Mouse (Mus musculus): Measurements from ENCODE around the gene 9030025P20Rik.
"Not testable (repeated sequence)": the region's sequence is repeated elsewhere in the genome, so short reads cannot be mapped to it uniquely, and the experiment has no call there.

The 9030025P20Rik gene

DNA sequence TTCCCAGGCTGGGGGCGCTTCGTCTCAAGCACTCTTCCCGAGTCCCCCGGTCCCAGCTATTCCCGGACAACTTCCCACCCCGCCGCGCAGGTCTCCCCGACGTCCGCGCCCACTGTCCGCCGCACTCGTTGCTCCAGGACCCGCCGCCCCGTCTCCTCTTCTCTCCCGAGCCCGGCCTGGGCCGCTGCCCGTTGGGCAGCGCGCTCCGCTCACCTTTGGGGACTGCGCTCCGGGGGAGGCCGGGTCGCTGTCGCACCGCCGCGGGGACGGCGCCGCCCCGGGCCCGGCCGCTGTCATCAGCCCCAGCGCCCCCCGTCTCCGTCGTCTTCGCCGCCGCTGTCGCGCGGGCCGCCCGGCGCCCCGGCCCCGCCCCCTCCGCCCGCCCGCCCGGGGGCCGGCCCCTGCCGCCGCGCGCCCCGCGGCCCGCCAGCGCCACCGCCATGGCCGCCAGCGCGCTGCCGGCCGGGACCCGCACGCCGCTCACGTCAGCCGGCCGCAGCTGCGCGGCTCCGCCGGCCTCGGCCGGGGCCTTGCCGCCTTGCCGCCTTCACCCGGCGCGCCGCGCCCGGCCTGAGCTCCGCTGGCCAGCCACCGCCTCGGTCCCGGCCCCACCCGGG lies 14.4 kb downstream of the 9030025P20Rik start:
- not testable (repeated sequence) for DNase-seq

DNA sequence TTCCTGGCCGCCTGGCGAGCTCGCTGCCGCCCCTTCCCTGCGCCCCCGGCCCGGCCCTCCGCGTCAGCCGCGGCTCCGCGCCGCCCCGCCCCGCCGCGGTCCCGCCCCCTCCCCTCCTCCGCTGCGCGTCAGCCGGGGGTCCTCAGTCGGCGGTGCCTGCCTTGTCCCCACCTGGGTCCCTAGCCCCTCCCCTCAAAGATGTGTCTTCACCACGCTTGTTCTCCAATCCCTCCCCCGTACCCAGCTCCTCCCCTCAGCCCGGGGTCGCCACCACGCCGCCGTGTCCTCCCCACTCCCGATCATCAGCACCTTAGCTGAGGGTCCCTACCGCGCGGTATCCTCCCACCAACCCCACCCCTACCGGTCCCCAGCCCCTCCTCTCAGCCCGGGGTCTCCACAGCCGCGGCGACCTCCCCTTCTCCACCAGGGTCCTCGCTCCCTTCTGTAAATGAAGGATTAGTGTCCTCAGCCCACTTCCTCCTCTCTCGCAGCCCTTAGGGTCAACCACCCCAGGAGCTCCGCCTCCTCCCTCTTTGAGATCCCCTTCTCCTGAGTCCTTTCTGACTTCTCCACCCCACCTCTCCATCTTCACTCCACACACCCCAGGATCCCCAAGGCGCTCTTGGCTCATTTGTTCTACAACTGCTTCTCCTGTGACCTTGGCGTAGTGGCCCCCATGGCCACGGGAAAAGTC lies 15.0 kb downstream of the 9030025P20Rik start:
- DNase-seq, result not testable (repeated sequence)

DNA sequence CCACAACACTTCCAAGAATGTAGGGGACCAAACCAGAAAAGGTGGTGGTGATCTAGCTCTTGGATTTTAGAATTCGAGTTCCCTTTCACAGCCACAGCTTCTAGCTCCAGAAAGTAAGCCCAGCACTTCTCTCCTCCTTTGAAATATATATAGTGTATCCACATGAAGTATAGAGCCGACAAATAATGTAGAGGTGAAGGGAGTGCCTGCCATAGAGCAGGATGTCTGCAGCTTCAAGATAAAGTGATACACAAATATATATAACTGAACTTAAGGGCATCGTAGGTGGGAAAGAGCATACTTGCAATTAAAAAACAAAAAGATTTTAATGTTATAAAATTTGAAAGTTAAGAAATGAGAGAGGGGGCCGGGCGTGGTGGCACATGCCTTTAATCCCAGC lies 15.9 kb downstream of the 9030025P20Rik start:
- DNase-seq, result not testable (repeated sequence)

DNA sequence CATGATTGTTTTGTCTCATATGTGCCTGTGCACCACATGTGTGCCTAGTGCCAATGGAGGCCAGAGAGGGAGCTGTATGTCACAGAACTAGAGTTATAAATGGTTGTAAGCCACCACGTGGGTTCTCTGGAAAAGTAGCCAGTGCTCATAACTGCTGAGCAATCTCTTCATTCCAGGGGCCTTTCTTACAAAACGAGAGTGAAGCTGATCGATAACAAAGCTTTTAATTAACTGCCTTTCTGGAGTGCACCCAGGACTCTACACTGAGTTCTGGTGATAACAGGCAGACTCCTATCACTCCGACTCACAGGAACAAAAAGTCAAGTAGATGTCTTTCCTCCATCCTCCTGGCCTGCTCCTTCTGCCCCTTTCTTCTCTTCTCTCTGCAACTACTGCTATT lies 21.8 kb downstream of the 9030025P20Rik start:
- DNase-seq, result not testable (repeated sequence)

DNA sequence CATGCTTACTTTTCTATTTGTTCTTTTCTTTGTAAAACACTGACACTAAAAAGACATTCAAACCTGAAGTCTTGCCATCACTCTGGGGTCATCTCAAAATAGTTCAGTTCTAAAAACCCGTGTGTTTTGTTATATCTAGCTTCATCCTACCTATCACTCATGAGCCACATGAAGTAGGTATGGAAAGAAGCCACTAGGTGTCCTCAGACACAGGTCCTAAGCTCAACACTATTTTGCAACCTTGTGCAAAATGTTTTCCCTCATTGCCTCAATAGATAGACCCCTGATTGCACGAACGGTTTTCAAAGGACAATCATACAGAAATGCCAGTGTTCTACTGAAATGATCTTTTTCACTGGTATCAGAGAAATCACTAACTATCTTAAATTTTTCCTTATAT lies 30.8 kb downstream of the 9030025P20Rik start:
- not testable (repeated sequence) for DNase-seq

DNA sequence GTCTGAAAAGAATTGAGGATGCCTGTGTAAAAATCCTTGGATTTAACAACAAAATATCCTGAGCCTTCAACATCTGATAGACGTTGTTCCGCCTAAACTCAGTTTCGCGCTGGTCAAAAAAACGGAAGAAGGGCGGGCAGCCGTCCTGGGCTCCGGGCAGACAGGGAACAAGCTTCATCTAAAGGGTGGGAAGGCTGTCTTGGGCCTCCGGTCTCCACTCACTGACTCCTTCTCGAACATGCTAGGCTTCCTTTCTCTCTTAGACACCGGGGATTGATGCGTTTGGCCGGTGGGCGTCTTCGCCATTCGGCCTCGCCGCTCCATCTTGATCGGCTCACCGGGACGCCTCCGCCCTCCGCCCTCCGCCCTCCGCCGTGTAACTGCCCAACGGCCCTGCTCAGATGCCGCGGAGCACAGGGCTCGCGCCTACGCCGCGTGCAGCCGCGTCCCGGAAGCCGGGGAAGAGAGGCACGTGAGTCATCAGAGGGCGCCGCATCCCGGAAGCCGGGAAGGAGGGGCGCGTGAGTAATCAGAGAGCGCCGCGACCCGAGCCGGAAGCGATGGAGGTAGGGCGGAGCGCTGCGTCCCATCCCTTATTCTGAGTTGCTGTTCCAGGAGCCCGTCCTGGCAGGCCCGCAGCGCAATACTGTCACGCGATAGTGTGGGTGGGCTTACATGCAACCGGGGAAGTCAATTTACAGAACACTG lies 31.6 kb downstream of the 9030025P20Rik start, which contains the start of gene Gm3435:
Gene Gm3435, plus strand, starts transcription at position 471 of the 708 bp plus-strand sequence.
- DNase-seq, result not testable (repeated sequence)

DNA sequence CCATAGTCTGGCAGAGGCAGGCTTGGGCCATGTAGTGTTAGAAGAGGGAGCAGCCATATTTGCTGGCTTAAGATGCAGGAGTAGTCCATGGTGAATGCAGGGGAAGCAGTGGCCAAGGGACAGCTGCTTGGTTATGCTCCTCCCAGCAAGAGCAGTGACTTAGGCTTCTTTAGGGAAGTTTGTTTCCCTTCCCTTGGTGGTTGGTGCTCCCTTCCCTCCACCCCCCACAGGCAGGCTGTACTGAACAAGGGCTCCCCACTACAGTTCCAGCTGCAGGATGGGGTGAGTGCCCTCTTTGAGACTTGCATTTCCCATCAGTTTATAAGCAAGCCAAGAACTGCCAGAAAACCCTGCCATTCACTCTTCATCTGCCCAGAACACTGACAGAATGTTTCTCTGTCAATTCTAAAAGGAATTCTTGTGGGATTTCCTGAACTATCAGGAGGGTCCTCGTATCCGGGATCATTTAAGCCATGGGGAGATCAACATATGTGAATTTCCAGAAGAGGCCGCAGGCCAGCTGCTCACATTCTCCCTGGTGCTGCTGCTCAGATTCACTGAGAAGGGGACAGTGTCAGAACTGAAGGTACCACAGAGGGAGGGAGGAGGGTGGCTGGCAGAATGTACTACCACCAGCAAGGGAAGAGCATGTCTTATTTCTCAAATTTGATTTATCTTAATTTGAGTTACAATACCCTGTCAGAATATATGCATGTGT lies 43.4 kb downstream of the 9030025P20Rik start:
- DNase-seq, result peak; percentile 14

DNA sequence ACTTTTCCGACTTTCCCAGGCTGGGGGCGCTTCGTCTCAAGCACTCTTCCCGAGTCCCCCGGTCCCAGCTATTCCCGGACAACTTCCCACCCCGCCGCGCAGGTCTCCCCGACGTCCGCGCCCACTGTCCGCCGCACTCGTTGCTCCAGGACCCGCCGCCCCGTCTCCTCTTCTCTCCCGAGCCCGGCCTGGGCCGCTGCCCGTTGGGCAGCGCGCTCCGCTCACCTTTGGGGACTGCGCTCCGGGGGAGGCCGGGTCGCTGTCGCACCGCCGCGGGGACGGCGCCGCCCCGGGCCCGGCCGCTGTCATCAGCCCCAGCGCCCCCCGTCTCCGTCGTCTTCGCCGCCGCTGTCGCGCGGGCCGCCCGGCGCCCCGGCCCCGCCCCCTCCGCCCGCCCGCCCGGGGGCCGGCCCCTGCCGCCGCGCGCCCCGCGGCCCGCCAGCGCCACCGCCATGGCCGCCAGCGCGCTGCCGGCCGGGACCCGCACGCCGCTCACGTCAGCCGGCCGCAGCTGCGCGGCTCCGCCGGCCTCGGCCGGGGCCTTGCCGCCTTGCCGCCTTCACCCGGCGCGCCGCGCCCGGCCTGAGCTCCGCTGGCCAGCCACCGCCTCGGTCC lies 45.7 kb downstream of the 9030025P20Rik start:
- DNase-seq, result not testable (repeated sequence)

DNA sequence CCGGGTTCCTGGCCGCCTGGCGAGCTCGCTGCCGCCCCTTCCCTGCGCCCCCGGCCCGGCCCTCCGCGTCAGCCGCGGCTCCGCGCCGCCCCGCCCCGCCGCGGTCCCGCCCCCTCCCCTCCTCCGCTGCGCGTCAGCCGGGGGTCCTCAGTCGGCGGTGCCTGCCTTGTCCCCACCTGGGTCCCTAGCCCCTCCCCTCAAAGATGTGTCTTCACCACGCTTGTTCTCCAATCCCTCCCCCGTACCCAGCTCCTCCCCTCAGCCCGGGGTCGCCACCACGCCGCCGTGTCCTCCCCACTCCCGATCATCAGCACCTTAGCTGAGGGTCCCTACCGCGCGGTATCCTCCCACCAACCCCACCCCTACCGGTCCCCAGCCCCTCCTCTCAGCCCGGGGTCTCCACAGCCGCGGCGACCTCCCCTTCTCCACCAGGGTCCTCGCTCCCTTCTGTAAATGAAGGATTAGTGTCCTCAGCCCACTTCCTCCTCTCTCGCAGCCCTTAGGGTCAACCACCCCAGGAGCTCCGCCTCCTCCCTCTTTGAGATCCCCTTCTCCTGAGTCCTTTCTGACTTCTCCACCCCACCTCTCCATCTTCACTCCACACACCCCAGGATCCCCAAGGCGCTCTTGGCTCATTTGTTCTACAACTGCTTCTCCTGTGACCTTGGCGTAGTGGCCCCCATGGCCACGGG lies 46.4 kb downstream of the 9030025P20Rik start:
- not testable (repeated sequence) for DNase-seq

DNA sequence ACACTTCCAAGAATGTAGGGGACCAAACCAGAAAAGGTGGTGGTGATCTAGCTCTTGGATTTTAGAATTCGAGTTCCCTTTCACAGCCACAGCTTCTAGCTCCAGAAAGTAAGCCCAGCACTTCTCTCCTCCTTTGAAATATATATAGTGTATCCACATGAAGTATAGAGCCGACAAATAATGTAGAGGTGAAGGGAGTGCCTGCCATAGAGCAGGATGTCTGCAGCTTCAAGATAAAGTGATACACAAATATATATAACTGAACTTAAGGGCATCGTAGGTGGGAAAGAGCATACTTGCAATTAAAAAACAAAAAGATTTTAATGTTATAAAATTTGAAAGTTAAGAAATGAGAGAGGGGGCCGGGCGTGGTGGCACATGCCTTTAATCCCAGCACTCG lies 47.2 kb downstream of the 9030025P20Rik start:
- not testable (repeated sequence) for DNase-seq

DNA sequence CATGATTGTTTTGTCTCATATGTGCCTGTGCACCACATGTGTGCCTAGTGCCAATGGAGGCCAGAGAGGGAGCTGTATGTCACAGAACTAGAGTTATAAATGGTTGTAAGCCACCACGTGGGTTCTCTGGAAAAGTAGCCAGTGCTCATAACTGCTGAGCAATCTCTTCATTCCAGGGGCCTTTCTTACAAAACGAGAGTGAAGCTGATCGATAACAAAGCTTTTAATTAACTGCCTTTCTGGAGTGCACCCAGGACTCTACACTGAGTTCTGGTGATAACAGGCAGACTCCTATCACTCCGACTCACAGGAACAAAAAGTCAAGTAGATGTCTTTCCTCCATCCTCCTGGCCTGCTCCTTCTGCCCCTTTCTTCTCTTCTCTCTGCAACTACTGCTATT lies 53.1 kb downstream of the 9030025P20Rik start:
- not testable (repeated sequence) for DNase-seq

DNA sequence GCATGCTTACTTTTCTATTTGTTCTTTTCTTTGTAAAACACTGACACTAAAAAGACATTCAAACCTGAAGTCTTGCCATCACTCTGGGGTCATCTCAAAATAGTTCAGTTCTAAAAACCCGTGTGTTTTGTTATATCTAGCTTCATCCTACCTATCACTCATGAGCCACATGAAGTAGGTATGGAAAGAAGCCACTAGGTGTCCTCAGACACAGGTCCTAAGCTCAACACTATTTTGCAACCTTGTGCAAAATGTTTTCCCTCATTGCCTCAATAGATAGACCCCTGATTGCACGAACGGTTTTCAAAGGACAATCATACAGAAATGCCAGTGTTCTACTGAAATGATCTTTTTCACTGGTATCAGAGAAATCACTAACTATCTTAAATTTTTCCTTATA lies 62.2 kb downstream of the 9030025P20Rik start:
- not testable (repeated sequence) for DNase-seq
